Mouse (Mus musculus) liver (tissue): ENCODE data around the gene Pard3b.
"Not testable (repeated sequence)": the region's sequence is repeated elsewhere in the genome, so short reads cannot be mapped to it uniquely, and the experiment has no call there.

ENCODE experiments used
- DNase-seq: peaks from one replicate; pipeline ENCODE4 v3.0.0-alpha.2; 2020; ENCODE audit warnings: mixed read lengths

Gene Pard3b

DNA sequence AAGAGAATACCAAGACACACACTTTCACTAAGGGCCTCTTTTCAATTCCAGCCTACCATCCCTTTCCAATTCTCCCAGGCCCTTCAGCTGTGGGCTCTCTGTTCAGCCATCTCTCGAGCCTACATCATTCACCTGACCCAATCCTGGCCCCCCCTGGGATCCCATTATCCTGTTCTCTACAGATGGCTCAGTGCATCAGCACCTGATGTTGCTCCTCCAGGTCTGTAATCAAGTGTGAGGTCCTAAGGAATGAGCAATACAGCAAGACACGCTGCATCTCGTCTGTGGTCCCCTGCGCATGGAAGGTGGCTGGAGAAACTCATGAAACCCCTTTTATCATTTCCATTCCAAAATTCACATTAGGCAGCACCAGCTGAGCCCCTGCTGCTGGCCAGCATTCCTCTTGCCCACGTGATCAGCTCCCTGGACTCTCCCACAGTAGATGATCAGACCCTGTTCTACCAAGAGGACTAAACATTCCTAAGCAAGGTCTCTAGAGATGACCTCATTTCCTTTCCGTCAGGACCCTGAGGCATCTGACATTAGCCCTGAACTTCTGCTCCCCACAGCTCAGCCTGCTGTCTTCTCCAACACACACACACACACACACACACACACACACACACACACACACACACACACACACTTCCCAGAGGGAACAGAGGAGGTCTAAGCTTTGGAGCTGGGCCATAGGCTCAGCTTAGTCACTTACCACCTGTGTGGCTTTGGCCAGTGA lies 952.8 kb downstream of the Pard3b start:
- no peak for DNase-seq

DNA sequence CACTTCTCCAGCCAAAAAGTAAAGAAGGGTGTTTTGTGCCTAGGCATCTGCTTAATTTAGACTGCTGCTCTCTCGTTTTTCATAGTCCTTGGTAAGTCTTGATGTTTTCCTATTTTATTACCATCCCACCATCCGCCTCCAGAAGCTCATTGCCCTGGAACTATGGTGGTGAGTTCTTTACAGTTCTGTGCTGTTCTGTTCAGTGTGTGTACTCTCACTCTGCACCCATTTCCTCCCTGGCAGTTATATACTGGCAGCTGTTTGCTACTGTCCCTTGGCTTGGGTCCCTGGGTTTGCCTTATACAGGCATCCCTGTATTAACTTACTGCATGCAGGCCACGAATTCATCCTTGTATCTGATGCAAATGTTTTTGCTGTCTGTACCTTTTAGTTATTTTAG lies 956.8 kb downstream of the Pard3b start:
- DNase-seq = no peak

DNA sequence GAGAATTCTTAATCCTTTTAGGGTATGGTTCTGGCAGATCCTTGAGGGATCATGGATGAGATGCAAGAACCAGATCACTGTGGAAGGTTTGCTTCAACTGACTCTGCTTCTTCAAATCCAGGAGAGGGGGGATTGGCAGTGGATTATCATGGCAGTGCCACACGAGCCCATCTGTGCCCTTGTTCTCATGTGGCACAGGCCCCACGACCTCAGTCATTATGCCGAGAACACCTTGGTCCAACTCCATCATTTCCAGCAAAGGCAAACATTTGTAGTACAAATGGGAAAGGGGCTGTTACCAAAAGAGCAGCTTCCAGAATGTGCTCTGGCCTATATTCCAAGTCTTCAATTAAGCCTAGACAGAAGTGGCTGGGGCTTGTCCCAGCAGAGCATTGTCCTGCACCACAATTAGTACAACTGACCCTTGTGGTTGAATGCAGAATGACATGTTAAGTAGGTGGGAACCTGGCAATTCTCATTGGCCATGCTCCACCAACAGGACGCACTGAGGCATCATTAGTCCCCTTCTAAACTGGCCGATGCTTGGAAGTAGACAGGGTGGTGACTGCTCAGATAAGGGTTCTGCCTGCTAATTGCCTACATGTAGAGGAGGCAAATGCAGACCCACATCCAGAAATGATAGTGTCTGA lies 959.3 kb downstream of the Pard3b start:
- no peak for DNase-seq

DNA sequence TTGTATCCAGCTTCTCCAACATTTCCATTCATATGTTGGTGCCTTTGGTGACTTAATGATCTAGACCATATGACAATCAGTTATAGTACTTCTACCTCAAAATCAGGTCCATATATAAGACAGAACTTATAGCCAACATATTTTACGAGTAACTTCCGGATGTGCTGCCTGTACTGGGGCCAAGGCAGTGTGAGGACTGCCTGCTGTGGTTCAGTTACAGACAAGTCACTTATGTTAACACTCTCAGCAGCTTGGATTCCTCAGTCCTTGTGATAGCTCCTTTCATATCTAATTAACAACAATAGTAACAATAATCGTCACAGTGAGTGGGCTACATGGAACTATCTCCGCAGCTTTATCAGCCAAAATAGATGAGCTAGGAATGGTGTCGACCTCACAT lies 959.9 kb downstream of the Pard3b start:
- no peak for DNase-seq

DNA sequence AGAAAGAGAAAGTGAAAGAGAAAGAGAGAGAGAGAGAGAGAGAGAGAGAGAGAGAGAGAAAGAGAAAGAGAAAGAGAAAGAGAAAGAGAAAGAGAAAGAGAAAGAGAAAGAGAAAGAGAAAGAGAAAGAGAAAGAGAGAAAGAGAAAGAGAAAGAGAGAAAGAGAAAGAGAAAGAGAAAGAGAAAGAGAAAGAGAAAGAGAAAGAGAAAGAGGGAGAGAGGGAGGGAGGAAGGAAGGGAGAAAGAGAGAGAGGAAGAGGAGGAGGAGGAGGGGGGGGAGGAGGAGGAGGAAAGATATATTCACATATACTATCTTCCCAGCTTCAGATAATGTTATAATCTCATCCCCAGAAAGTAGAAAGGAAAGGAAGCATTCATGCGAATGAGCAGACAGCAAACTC lies 966.0 kb downstream of the Pard3b start:
- DNase-seq = not testable (repeated sequence)

DNA sequence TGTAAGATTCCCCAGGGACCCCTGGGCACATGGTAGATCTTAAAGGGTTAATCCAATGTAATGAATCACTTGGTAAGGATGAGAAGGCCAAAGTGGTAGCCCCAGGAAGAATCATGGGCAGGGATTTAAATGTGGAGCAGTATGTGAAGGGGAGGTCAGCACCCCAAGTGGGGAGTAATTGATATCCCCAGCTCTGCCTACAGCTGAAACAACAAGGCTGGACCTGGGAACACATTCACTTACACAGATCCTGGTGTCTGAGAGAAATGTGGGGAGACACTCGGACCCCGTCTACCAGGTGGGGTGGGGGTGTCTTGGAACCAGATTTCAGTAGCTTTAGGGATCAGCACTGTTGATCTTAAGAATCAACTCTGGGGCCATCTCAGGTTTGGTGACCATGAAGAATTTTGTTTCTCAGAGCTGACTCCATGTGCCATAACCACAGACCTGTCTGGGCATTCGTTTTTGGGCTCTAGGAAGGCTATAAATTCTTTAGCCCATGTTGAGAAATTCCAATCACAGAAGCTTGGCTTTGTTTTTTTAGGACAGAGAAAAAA lies 979.6 kb downstream of the Pard3b start:
- no peak for DNase-seq

DNA sequence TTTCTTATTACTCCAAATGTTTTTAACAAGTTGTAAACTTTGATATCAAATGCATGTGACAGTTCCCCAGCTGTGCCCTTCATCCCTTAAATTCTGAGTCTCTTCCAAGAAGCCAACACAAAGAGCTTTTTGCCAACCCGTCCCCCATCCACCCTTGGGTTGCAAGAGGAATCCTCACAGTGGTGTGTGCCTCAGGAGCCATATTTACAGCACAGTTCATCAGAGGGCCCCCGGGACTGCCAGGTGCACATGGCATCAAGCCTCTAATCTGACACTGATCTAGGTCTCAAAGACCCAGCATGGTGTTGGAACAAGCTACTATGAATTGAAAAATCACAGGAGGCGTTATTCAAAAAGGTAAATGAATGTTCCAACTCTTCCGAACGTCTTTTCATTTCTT lies 980.8 kb downstream of the Pard3b start:
- no peak for DNase-seq

DNA sequence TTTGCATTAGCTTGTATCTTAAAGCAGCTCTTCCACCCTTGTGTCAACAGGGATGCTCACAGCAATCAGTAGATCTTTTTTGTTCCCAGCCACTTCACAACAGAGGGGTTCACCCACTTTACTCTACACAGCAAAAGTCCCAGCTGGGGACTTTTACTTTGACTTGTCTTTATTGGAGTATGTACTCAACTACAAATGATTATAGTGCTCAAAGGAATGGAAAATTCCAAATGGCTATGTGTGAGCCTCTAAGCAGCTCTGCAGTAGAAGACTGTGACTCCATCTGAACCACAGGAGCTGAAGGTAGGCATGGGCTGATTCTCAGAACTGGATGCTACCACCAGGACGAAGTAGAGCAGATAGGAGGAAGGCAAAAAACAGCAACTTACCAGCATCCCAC lies 983.8 kb downstream of the Pard3b start:
- DNase-seq = no peak

DNA sequence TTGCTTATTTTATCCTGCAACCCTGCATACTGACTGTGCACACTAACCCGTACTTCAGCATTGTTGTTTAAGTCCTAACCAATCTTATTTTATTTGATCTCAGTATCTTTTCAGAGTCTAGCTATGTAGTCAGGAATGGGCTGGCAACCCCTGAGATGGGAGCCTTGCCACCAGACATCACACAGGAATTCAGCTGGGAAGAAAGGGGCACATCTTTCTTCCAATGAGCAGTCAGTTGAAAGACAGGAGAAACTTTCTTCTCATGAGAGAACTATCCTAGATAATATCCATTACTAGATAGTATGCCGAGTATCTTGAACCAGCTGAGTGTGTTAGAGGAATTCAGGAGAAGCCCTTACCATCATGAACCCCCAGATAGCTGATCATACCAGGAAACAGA lies 985.5 kb downstream of the Pard3b start:
- no peak for DNase-seq

DNA sequence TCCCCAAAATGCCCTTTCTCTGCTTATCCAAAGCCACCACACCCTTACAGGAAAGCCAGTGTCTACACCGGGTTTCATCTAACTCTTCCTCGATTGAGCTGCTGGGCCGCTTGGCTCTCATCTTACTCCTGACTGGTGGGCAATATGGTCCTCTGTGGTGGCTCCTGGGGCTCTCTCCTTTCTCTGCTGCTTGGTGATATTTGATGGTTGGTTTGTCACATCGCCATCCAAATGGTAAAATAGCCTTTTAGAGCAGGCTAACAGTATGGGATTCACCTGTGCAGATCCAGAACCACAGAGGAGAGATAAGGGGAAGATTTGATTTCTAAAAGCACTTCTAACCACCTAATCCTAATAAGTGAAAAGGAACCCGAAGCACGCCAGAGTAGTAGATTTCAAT lies 986.2 kb downstream of the Pard3b start:
- DNase-seq = no peak

DNA sequence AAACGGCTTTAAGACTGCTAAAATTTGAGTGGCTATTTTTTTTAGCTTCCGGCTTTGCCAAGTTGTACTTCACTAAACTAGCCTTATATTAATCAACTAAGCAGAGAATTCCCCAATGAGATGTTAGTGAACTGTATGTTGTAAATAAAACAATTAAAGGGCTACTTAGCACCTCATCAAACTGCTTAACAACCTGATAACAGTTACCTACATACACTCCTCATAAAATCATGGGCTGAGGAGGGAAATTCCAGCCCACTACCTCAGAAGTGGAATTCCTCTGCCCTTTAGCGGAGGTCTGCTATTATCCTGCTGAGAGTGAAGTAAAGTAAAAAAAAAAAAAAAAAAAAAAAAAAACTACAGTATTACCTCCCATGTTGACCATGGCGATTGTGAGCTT lies 986.7 kb downstream of the Pard3b start:
- DNase-seq = no peak

DNA sequence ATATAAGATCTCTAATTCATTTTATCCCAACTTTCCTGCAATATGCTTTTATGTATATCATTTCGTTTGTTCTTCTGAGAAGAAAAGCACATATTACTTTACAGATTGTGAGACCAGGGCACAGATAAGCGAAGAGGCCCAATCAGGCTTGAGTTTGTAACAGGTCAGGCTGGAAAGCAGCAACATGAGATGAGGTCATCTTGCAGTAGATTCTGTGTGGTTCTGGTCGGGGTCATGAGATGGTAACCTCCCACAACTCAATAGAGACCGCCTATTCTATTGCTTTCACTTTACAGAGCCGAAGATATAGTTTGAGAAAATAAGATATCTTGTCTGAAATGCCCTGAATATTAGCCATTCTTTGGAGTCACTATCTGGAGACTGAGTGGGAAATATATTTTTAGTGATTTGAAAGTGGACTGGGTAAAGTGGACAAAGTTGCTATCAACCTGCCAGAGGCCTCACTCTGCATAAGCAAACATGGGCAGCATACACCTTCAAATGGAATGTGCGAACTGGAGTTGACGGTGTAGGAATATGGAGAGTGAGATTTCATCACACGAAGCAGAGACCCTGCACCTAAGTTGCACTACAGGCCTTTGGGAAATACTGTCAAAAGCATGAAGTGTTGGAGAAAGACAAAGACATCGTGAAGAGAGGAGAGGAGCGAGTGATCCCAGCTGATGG lies 987.3 kb downstream of the Pard3b start:
- DNase-seq = no peak

DNA sequence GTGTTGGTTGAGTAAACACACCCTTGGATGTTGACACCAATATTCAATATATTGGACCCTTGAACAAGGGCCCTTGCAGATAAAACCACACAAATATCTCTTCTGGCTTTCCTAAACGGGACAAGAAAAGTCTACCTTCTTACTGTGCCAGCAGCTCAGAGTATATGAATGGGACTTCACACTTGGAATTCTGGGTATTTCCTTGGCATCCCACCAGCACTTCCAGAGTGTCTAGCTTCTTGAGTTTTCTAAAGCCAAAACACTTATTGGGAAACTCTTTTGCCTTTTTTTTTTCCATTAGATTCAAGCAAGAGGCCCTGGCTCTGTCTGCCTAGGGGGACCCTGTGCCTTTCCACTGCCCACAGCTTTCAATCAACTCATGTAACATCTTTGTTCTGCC lies 991.3 kb downstream of the Pard3b start:
- no peak for DNase-seq

DNA sequence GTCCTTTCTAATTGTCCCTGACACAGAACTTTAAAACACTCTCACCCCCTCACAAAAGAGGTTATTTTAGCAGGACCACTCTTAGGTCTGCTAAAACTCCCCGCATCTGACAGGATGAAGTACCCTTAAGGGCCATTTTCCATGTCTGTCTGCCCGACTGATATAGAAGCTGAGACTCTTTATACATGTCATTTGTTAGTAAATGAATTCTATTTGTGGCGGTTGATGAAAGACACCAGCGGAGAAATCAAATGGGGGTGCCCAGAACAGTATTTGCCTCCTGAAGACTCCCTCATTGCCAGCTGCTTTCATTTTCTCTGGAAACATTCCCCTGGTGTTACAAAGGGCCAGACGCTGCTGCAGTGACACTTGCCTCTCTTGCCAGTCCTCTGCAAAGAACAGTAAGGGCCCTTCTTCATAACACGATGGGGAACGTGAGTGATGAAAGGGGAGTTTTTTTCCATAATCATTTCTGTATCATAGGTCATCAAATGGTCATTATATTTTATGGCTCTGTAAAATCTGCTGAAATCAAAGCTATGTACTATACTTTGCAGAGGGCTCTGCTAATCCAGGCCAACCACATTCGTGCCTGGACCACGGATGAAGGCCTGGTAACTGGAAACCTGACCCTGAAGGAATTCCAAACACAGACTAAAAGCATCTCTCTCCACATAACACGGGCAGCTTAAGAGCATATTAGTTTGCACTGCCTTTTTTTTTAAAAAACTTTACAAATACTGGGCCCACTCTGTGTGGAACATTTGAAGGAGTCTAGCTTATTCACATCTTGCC lies 993.1 kb downstream of the Pard3b start:
- no peak for DNase-seq

DNA sequence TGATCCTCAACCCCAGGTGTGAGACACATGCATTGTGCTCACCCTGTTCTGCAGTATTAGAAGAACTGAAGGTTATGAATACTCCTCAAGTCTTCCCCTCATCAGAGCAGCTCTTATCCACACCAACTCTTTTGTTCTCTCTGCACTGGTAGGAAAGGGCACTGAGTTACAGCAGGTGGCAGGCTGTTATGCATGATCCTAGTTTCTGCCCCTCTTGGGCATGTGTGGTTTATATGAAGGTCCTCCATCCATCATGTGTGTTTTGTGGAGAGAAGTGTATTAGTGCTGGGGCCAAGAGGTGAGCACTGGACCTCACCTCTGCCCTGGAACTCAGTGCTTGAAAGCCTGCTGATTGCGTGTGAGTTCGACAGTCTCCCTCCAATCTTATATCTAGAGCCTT lies 994.3 kb downstream of the Pard3b start:
- DNase-seq = no peak

DNA sequence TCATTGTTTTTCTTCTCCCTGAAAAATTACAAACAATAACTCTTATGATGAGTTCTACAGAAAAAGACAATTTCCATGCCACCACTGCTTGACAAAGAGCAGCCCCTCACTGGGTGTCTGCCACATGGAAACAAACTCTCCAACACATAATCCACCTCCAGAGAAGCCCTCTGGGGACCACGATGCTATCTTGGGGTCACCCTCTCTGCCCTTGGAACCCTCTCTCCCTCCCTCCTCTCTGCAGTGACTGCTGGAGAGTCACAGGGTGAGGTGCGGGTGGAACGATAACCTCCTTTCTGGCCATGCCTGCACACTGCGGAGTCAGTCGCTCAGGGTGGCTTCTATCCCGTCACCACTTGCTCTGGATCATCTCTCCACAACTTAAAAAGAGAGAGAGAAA lies 996.6 kb downstream of the Pard3b start:
- no peak for DNase-seq

DNA sequence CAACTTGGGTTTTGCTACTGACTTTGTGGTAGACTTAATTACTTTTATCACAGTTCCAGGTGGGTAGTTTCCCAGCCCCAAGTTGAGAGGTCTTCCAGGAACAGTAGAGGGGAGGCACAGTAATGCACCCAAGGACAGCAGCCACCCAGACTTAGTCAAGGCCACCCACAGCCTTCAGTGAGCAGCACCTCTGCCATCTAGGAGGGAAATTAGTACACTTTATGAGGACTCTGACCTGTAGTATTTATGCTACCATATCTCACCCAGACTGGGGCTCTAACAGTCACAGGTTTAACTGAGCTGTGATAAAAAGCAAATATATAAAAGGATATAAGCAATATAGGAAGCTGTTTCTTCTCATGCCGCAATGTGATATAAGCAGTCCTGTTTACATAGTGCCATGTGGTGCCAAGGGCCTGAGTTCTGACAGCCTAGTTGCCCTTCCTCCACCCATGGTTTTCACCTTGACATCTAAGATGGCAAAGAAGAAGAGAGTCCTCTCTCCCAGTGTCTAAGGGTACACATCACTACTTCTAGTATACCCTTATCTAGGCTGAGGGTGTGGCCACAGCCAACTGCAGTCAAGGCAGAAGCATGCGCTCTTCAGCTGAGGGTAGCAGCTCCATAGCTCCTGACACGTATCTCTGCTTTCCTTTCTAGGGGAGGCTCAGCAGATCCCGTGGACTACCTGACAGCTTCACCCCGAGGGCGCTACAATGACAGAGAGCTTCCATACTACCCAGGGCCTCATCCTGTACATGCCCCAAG lies 998.5 kb downstream of the Pard3b start:
- DNase-seq = no peak

DNA sequence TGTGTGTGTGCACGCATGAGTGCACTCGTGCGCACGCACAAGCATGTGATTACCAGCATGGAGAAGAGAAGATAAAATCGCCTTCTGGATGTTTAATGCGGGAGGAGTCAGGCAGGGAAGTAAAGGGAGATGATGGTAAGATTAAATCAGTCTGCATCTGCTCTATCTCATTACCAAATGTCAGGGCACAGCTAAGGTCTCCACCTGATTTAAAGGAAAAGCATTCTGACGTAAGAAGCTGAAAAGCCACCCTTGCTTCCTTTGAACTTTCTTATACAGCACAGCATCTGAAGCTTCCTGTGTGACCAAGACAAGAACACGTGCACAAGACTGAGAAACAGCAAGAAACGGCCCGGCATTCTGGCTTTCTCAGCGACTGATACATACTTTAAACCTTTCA lies 1000.4 kb downstream of the Pard3b start:
- no peak for DNase-seq

DNA sequence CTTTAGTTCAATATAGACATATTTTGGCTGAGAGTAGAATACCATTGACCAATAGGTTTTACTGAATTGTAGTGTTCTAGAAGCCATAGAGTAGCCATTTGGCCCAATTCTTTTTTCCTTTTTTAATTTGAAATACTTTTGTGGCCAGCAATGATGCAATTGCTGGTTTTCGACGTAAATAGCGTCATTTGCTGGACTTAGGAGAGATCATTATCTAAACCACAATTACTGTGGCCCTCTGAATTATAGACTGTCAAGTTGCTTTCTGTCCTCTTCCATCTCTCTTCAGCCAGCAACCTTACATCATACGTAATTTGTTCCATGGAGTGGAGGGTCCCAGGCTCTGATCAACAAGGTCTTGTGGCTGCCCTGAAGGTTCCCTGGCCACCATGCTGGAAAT lies 1000.8 kb downstream of the Pard3b start:
- no peak for DNase-seq

DNA sequence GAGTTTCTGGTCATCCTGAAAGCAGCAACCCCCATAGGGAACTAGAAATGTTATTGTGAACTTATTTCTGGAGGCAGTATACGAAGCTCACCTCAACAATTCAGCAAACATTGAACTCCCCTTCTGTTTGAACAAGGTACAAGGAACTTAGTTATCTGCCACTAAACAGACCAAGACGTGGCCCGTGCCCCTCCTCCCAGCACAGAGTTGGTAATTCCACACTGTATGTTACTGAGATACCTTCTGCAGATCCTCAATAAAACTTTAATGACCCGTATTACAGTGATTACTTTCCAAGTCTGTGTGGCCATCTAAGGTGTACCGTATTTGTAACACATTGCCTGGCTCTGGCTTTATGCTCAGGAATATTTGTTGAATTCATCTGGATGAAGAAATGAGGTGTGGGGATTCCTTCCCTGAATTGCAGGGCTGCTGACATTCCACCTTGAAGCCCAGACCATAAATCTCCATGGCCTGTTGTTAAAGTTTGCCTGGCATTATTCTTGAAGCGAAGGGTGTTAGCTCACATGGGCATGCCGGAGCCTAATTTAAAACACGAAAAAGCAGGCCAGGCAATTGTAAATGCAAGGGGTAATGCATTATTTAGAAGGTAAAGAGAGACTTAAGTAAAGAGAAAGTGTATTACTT lies 1006.1 kb downstream of the Pard3b start:
- DNase-seq = no peak

DNA sequence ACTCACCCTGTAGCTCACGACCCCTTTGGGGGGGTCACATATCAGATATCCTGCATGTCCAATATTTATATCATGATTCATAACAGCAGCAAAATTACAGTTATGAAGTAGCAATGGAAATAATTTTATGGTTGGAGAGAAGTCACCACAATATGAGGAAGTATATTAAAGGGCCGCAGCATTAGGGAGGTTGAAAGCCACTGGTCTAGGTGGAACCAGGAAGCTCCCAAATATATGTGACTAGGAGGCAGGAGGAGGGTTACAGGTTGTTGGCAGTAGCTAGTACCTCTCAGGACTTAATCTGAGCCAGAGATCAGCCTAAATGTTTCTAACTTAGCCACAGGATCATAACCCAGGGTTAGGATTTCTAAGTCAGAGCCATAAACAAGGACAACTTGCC lies 1008.2 kb downstream of the Pard3b start:
- DNase-seq = no peak

DNA sequence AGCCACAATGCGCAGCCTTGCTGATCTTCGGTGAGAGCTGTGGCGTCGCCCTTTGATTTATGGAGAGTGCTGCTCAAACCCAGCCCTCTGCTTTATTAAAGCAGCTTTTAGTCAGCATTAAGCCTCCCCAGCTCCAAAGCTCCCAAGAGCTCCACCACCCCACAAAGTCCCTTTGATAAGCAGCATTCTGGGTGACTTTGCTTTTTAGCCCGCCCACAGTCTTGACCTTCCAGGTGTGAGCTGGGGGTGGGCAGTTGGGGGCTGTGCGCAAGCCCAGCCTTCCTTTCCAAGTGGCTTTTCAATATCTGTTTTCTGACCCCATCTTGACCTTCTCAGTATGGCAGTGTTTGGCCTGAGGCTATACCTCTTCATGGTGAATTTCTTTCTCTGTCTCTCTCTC lies 1009.5 kb downstream of the Pard3b start:
- no peak for DNase-seq
